Mouse (Mus musculus) small intestine, adult 2 months (tissue): ENCODE measurements at regions not wholly inside any gene's neighbourhood (a gene's known extent, or its start where the extent isn't known, plus 50 kb on each side); places are given as distances from the start of the nearest gene placed in this dataset.

Experiments used
- H3K27ac ChIP-seq: fragments of 200-500 bp; 2 replicates; pipeline ENCODE4 v1.5.1; 2012; ENCODE audit warnings: low read depth, low read length, control low read depth, inconsistent platforms; ENCODE audit not compliant: insufficient read depth
- H3K27me3 ChIP-seq: fragments of 200-500 bp; 2 replicates; pipeline ENCODE4 v1.6.1; 2012; ENCODE audit warnings: mild to moderate bottlenecking, moderate library complexity, low read length, inconsistent platforms; ENCODE audit not compliant: control insufficient read depth, insufficient read depth
- H3K36me3 ChIP-seq: fragments of 200-500 bp; 2 replicates; pipeline ENCODE4 v1.6.1; 2012; ENCODE audit warnings: mild to moderate bottlenecking, low read length, control low read depth, inconsistent platforms; ENCODE audit not compliant: control insufficient read depth, insufficient read depth
- H3K4me1 ChIP-seq: fragments of 200-500 bp; 2 replicates; pipeline ENCODE4 v1.6.1; 2012; ENCODE audit warnings: low read length, inconsistent platforms, mixed read lengths; ENCODE audit not compliant: control insufficient read depth, insufficient read depth, insufficient read length
- H3K4me3 ChIP-seq: fragments of 200-500 bp; 2 replicates; pipeline ENCODE4 v1.5.1; 2012; ENCODE audit warnings: low read depth, mild to moderate bottlenecking, control low read depth, inconsistent platforms, low read length, moderate library complexity
- CTCF ChIP-seq: fragments of 200-500 bp; IDR thresholded peaks from 2 replicates; pipeline ENCODE4 v1.5.1; 2012; ENCODE audit warnings: low read depth, mild to moderate bottlenecking, control low read depth, inconsistent platforms, low read length, moderate library complexity, mixed read lengths; ENCODE audit not compliant: insufficient replicate concordance, insufficient read length; ENCODE audit errors: extremely low read depth
- POLR2A ChIP-seq: fragments of 200-500 bp; IDR thresholded peaks from 2 replicates; pipeline ENCODE4 v1.6.1; 2012; ENCODE audit warnings: low read depth, mild to moderate bottlenecking, control low read depth, inconsistent platforms, low read length, moderate library complexity
- WGBS: fragments of 180-500 bp; shearing (Covaris S2); methylation state at CpG from one replicate; pipeline ENCODE4 v1.1.7; 2018; 5-methylcytosine and 5-hydroxymethylcytosine counted together

- no peaks in the 10 kb centered on the region for H3K4me1 ChIP-seq
- no peaks in the 10 kb centered on the region for H3K36me3 ChIP-seq
- H3K27me3 ChIP-seq = no peaks in the 10 kb centered on the region
- TF ChIP-seq POLR2A (no peak), CTCF (no peak)
- no peak overlapping the region for H3K27ac ChIP-seq
- no peak overlapping the region for H3K4me3 ChIP-seq
These were observed 359.3 kb downstream of the Atp6ap1l start for GRCm38 (mm10) chr13:90545816-90546215.

- WGBS = 98% methylated on average over 1 of the region's 1 CpGs
- no peaks in the 10 kb centered on the region for H3K36me3 ChIP-seq
- H3K4me1 ChIP-seq = no peaks in the 10 kb centered on the region
- TF ChIP-seq CTCF (no peak), POLR2A (no peak)
- H3K27me3 ChIP-seq = no peaks in the 10 kb centered on the region
- H3K4me3 ChIP-seq = no peak overlapping the region
- no peak overlapping the region for H3K27ac ChIP-seq
These were observed 367.6 kb downstream of the Atp6ap1l start for GRCm38 (mm10) chr13:90537525-90537924.

GRCm38 (mm10) chr13:90526998-90527397 lies 378.2 kb downstream of the Atp6ap1l start:
- peaks cover 2% of the 10 kb centered on the region; the same call in 1 of the 2 replicates for H3K4me1 ChIP-seq
- no peaks in the 10 kb centered on the region for H3K36me3 ChIP-seq
- TF ChIP-seq CTCF (no peak), POLR2A (no peak)
- no peaks in the 10 kb centered on the region for H3K27me3 ChIP-seq
- WGBS = 81% methylated on average over 3 of the region's 3 CpGs
- no peak overlapping the region for H3K4me3 ChIP-seq
- H3K27ac ChIP-seq = no peak overlapping the region

- H3K4me1 ChIP-seq = peaks cover 6% of the 10 kb centered on the region; the same call in 1 of the 2 replicates
- no peak overlapping the region for H3K27ac ChIP-seq
- TF ChIP-seq POLR2A (no peak), CTCF (no peak)
- 77% methylated on average over 2 of the region's 2 CpGs for WGBS
- H3K36me3 ChIP-seq = no peaks in the 10 kb centered on the region
- H3K27me3 ChIP-seq = no peaks in the 10 kb centered on the region
- no peak overlapping the region for H3K4me3 ChIP-seq
These were observed 379.4 kb downstream of the Atp6ap1l start for GRCm38 (mm10) chr13:90525801-90526200.

GRCm38 (mm10) chr13:90521758-90522245 lies 383.4 kb downstream of the Atp6ap1l start:
- Histone ChIP-seq H3K27ac (0 out of 2 replicates have a peak overlapping the region, but pooled peaks have one; percentile 22), H3K36me3 (no peaks in the 10 kb centered on the region), H3K4me3 (no peak overlapping the region), H3K27me3 (no peaks in the 10 kb centered on the region), H3K4me1 (peaks cover 8% of the 10 kb centered on the region; the same call in 1 of the 2 replicates)
- 36% methylated on average over 4 of the region's 4 CpGs for WGBS
- no peak for TF ChIP-seq CTCF
- no peak for TF ChIP-seq POLR2A

- no peak overlapping the region for H3K4me3 ChIP-seq
- no peaks in the 10 kb centered on the region for H3K36me3 ChIP-seq
- H3K27ac ChIP-seq = peak overlapping the region; percentile 63; the same call in 1 of the 2 replicates
- 29% methylated on average over 4 of the region's 4 CpGs for WGBS
- no peaks in the 10 kb centered on the region for H3K27me3 ChIP-seq
- H3K4me1 ChIP-seq = peaks cover 9% of the 10 kb centered on the region; the same call in 1 of the 2 replicates
- TF ChIP-seq CTCF (no peak), POLR2A (no peak)
These were observed 384.0 kb downstream of the Atp6ap1l start for GRCm38 (mm10) chr13:90520992-90521757.

GRCm38 (mm10) chr13:90515773-90516503 lies 389.2 kb downstream of the Atp6ap1l start:
- peaks cover 4% of the 10 kb centered on the region; the same call in 1 of the 2 replicates for H3K4me1 ChIP-seq
- 31% methylated on average over 3 of the region's 3 CpGs for WGBS
- peak overlapping the region; percentile 53; the same call in 1 of the 2 replicates for H3K27ac ChIP-seq
- no peaks in the 10 kb centered on the region for H3K27me3 ChIP-seq
- TF ChIP-seq CTCF = no peak
- no peak for TF ChIP-seq POLR2A
- H3K4me3 ChIP-seq = no peak overlapping the region
- H3K36me3 ChIP-seq = no peaks in the 10 kb centered on the region
